Mouse (Mus musculus) liver, embryonic 14.5 days (tissue): ENCODE measurements around the gene Grin2c.

Experiments used
- CTCF ChIP-seq: IDR thresholded peaks from 2 replicates; pipeline ENCODE4 v1.5.1; 2016; ENCODE audit warnings: antibody characterized with exemption, low read depth, control low read depth
- EP300 ChIP-seq: IDR thresholded peaks from 2 replicates; pipeline ENCODE4 v1.6.1; 2016; ENCODE audit warnings: antibody characterized with exemption, low read depth

GRCm38 (mm10) chr11:115303167-115303566, 36.1 kb upstream of the Grin2c start:
- TF ChIP-seq CTCF (no peak), EP300 (no peak)
